Mouse (Mus musculus) CH12.LX (cell line): ENCODE measurements at regions not wholly inside any gene's neighbourhood (a gene's known extent, or its start where the extent isn't known, plus 50 kb on each side); places are given as distances from the start of the nearest gene placed in this dataset.

ENCODE experiments used
- CTCF ChIP-seq, 2 experiments: IDR thresholded peaks in 1 of 2; conservative IDR thresholded peaks in 1 of 2; 2 replicates each; pipeline ENCODE4 v1.5.1; 2011 to 2012; ENCODE audit warnings: low read depth in 2 of 2, low read length in 2 of 2, improper control_type of control experiment in 1 of 2, inconsistent platforms in 1 of 2, mild to moderate bottlenecking in 1 of 2, moderate library complexity in 1 of 2
- HCFC1 ChIP-seq: IDR thresholded peaks from 2 replicates; pipeline ENCODE4 v1.6.1; 2012; ENCODE audit warnings: low read depth, mild to moderate bottlenecking, inconsistent platforms, low read length, improper control_type of control experiment
- MAX ChIP-seq: IDR thresholded peaks from 2 replicates; pipeline ENCODE4 v1.6.1; 2011; ENCODE audit warnings: low read length, improper control_type of control experiment
- MAZ ChIP-seq: IDR thresholded peaks from 2 replicates; pipeline ENCODE4 v1.6.1; 2012; ENCODE audit warnings: low read depth, mild to moderate bottlenecking, inconsistent platforms, low read length, improper control_type of control experiment, moderate library complexity
- TCF12 ChIP-seq: IDR thresholded peaks from 2 replicates; pipeline ENCODE4 v1.6.1; 2014; ENCODE audit warnings: low read depth, mild to moderate bottlenecking, inconsistent platforms, low read length, improper control_type of control experiment
- ZMIZ1 ChIP-seq: IDR thresholded peaks from 2 replicates; pipeline ENCODE4 v1.6.1; 2012; ENCODE audit warnings: low read depth, mild to moderate bottlenecking, inconsistent platforms, low read length, improper control_type of control experiment

GRCm38 (mm10) chr1:193692991-193693390 is 322.9 kb upstream of the Camk1g start:
- TF ChIP-seq CTCF (conservative IDR thresholded peaks at IDR 0.05 in 1 of 2, IDR thresholded peaks at IDR 0.05 in 1 of 2; ENCODE audit: low read depth in 2 of 2, low read length in 2 of 2): no peak
- no peak for TF ChIP-seq ZMIZ1
- TF ChIP-seq MAX: no peak
- no peak for TF ChIP-seq HCFC1
- TF ChIP-seq MAZ: no peak
- no peak for TF ChIP-seq TCF12
